Mouse (Mus musculus) intestine, embryonic 14.5 days (tissue): ENCODE data around the gene Luzp1. TPM values are rescaled to one million over a fixed set of nuclear protein-coding genes. Genes with fewer than 3 reads are reported as not detected.

Experiments used
- ATAC-seq: fragments of 200-750 bp; cut with Nextera tagmentation; replicated peaks from 2 replicates; pipeline ENCODE4 v1.8.0; 2017; ENCODE audit warnings: low read depth, moderate number of reproducible peaks, moderate TSS enrichment, moderate library complexity; ENCODE audit not compliant: low FRiP score, low TSS enrichment
- DNase-seq: peaks from one replicate; pipeline ENCODE4 v3.0.0-alpha.2; 2018; ENCODE audit warnings: low spot score
- H3K27ac ChIP-seq: fragments of 300-500 bp; sonication (generic); 2 replicates; pipeline ENCODE4 v1.5.1; 2014; ENCODE audit warnings: low read depth, mild to moderate bottlenecking, control low read depth
- H3K27me3 ChIP-seq: fragments of 300-500 bp; sonication (generic); replicated peaks from 2 replicates; pipeline ENCODE4 v1.6.1; 2014; ENCODE audit warnings: low read length, control low read depth; ENCODE audit not compliant: control insufficient read depth, insufficient read depth
- H3K36me3 ChIP-seq: fragments of 300-500 bp; sonication (generic); 2 replicates; pipeline ENCODE4 v1.6.1; 2014; ENCODE audit warnings: low read length, control low read depth; ENCODE audit not compliant: control insufficient read depth, insufficient read depth
- H3K4me1 ChIP-seq: fragments of 300-500 bp; sonication (generic); replicated peaks from 2 replicates; pipeline ENCODE4 v1.6.1; 2014; ENCODE audit warnings: low read length, control low read depth, mixed read lengths; ENCODE audit not compliant: control insufficient read depth, insufficient read depth
- H3K4me2 ChIP-seq: fragments of 300-500 bp; sonication (generic); 2 replicates; pipeline ENCODE4 v1.6.1; 2014; ENCODE audit warnings: low read length
- H3K4me3 ChIP-seq: fragments of 300-500 bp; sonication (generic); 2 replicates; pipeline ENCODE4 v1.5.1; 2014; ENCODE audit warnings: low read depth, low read length, control low read depth, mixed read lengths
- H3K9ac ChIP-seq: fragments of 300-500 bp; sonication (generic); 2 replicates; pipeline ENCODE4 v1.6.1; 2014; ENCODE audit warnings: mild to moderate bottlenecking, low read length
- H3K9me3 ChIP-seq: fragments of 300-500 bp; sonication (generic); 2 replicates; pipeline ENCODE4 v1.6.1; 2016; ENCODE audit warnings: low read length, control low read depth; ENCODE audit not compliant: control insufficient read depth
- WGBS: fragments of 180-500 bp; shearing (Covaris S2); extraction: QIAGEN DNeasy Blood & Tissue Kit; methylation state at CpG from one replicate; pipeline ENCODE4 v1.1.7; 2014; 5-methylcytosine and 5-hydroxymethylcytosine counted together
- polyA plus RNA-seq: library from polyadenylated mRNA; unstranded; fragments of >200 nt; fragmentation: Nextera tagmentation; extraction: Ambion mirVana; gene quantifications from 2 replicates; pipeline ENCODE4 v1.2.1, GENCODE M21; 2014

The Luzp1 gene
- polyA plus RNA-seq = 112 and 122 TPM in 2 replicates

GRCm38 (mm10) chr4:136469371-136469903 lies at the start of gene Luzp1:
TSS of gene Luzp1 (plus strand) at chr4:136469761.
- H3K27me3 ChIP-seq = no peaks in the 10 kb centered on the region
- H3K27ac ChIP-seq = peak within 1 kb of the TSS; percentile 96
- peak; percentile 97 for DNase-seq
- peaks cover 18% of the 10 kb centered on the region for H3K4me1 ChIP-seq
- no peaks in the 10 kb centered on the region for H3K9me3 ChIP-seq
- H3K4me2 ChIP-seq = peak within 1 kb of the TSS; percentile 64
- WGBS = 2% methylated on average over 36 of the region's 36 CpGs
- H3K36me3 ChIP-seq = no peaks in the 10 kb centered on the region
- H3K4me3 ChIP-seq = peak within 1 kb of the TSS; percentile 80
- peak; percentile 93 for ATAC-seq
- peak within 1 kb of the TSS; percentile 92 for H3K9ac ChIP-seq

GRCm38 (mm10) chr4:136423224-136423623 lies 46.3 kb upstream of the Luzp1 start, which contains the start of gene Htr1d:
TSS of gene Htr1d (plus strand) at chr4:136423524.
- Histone ChIP-seq H3K9ac (peak within 1 kb of the TSS; percentile 35), H3K9me3 (no peaks in the 10 kb centered on the region), H3K27ac (no peak within 1 kb of the TSS), H3K27me3 (peaks cover 38% of the 10 kb centered on the region), H3K4me3 (peak within 1 kb of the TSS; percentile 43), H3K4me1 (peaks cover 8% of the 10 kb centered on the region), H3K4me2 (peak within 1 kb of the TSS; percentile 96), H3K36me3 (no peaks in the 10 kb centered on the region)
- DNase-seq (no peak), ATAC-seq (no peak)
- whole genome bisulfite sequencing = 61% methylated on average over 9 of the region's 9 CpGs

- ATAC-seq (peak; percentile 52; the same call in 1 of the 2 replicates), DNase-seq (peak; percentile 63)
- H3K4me1 ChIP-seq = peaks cover 8% of the 10 kb centered on the region
- peak overlapping the region; percentile 96 for H3K4me2 ChIP-seq
- 1% methylated on average over 58 of the region's 70 CpGs for whole genome bisulfite sequencing
- no peaks in the 10 kb centered on the region for H3K9me3 ChIP-seq
- H3K27ac ChIP-seq = no peak overlapping the region
- H3K36me3 ChIP-seq = no peaks in the 10 kb centered on the region
- H3K4me3 ChIP-seq = peak overlapping the region; percentile 43
- peak overlapping the region; percentile 35 for H3K9ac ChIP-seq
- H3K27me3 ChIP-seq = peaks cover 38% of the 10 kb centered on the region
Observed at GRCm38 (mm10) chr4:136424120-136424999, 45.2 kb upstream of the Luzp1 start.

GRCm38 (mm10) chr4:136425000-136425288 lies 44.6 kb upstream of the Luzp1 start:
- peaks cover 8% of the 10 kb centered on the region for H3K4me1 ChIP-seq
- H3K36me3 ChIP-seq = no peaks in the 10 kb centered on the region
- 3% methylated on average over 15 of the region's 15 CpGs for WGBS
- H3K9me3 ChIP-seq = no peaks in the 10 kb centered on the region
- H3K4me2 ChIP-seq = peak overlapping the region; percentile 96
- DNase-seq (peak; percentile 65), ATAC-seq (peak; percentile 30; the same call in 1 of the 2 replicates)
- peak overlapping the region; percentile 35; the same call in 1 of the 2 replicates for H3K9ac ChIP-seq
- H3K4me3 ChIP-seq = peak overlapping the region; percentile 43
- H3K27ac ChIP-seq = no peak overlapping the region
- H3K27me3 ChIP-seq = peaks cover 38% of the 10 kb centered on the region

- Histone ChIP-seq H3K4me1 (no peaks in the 10 kb centered on the region), H3K9ac (no peak overlapping the region), H3K4me2 (no peak overlapping the region), H3K9me3 (no peaks in the 10 kb centered on the region), H3K4me3 (no peak overlapping the region), H3K27ac (no peak overlapping the region), H3K36me3 (no peaks in the 10 kb centered on the region), H3K27me3 (peaks cover 5% of the 10 kb centered on the region)
- DNase-seq (no peak), ATAC-seq (0 out of 2 replicates have a peak, but pooled peaks have one; percentile 41)
- 46% methylated on average over 11 of the region's 11 CpGs for WGBS
Observed at GRCm38 (mm10) chr4:136430609-136431375, 38.8 kb upstream of the Luzp1 start.

GRCm38 (mm10) chr4:136431376-136431693 lies 38.2 kb upstream of the Luzp1 start:
- no peak for ATAC-seq
- H3K4me2 ChIP-seq = no peak overlapping the region
- peak; percentile 79 for DNase-seq
- H3K9me3 ChIP-seq = no peaks in the 10 kb centered on the region
- no peak overlapping the region for H3K27ac ChIP-seq
- no peaks in the 10 kb centered on the region; the same call in 1 of the 2 replicates for H3K27me3 ChIP-seq
- no peaks in the 10 kb centered on the region for H3K36me3 ChIP-seq
- H3K4me1 ChIP-seq = no peaks in the 10 kb centered on the region
- no peak overlapping the region for H3K4me3 ChIP-seq
- no peak overlapping the region for H3K9ac ChIP-seq
- WGBS = 8% methylated on average over 3 of the region's 3 CpGs

GRCm38 (mm10) chr4:136434029-136434428 lies 35.5 kb upstream of the Luzp1 start:
- Histone ChIP-seq H3K9ac (no peak overlapping the region), H3K9me3 (no peaks in the 10 kb centered on the region), H3K27ac (no peak overlapping the region), H3K4me1 (no peaks in the 10 kb centered on the region), H3K4me2 (no peak overlapping the region), H3K27me3 (no peaks in the 10 kb centered on the region), H3K36me3 (no peaks in the 10 kb centered on the region), H3K4me3 (no peak overlapping the region)
- DNase-seq = no peak
- WGBS = 81% methylated on average over 4 of the region's 4 CpGs
- ATAC-seq = 0 out of 2 replicates have a peak, but pooled peaks have one; percentile 47

- Histone ChIP-seq H3K9ac (no peak overlapping the region), H3K27ac (no peak overlapping the region), H3K4me1 (no peaks in the 10 kb centered on the region), H3K4me3 (no peak overlapping the region), H3K4me2 (no peak overlapping the region), H3K27me3 (no peaks in the 10 kb centered on the region), H3K36me3 (no peaks in the 10 kb centered on the region), H3K9me3 (no peaks in the 10 kb centered on the region)
- WGBS = 69% methylated on average over 4 of the region's 4 CpGs
- ATAC-seq = no peak
- DNase-seq = no peak
Observed at GRCm38 (mm10) chr4:136439106-136439505, 30.5 kb upstream of the Luzp1 start.
